Mouse (Mus musculus) monocyte, adult 5-6 weeks (primary cell): ENCODE data around the gene Tor3a. TPM values are rescaled to one million over a fixed set of nuclear protein-coding genes. Genes with fewer than 3 reads are reported as not detected.

Experiments
- ATAC-seq: fragments of 153-309, 156-312 bp; replicated peaks from 2 replicates; pipeline ENCODE4 v1.8.0; 2017; ENCODE audit warnings: mild to moderate bottlenecking; ENCODE audit not compliant: low TSS enrichment, insufficient number of reproducible peaks, severe bottlenecking, poor library complexity, low FRiP score
- total RNA-seq: library from RNA; stranded (forward); fragments of 200-1000, 200-491, 200-594 nt; gene quantifications from 3 replicates; pipeline ENCODE4 v1.2.3, GENCODE M21; 2017

The Tor3a gene
- total RNA-seq, 1 experiment from 2014 or later, result 17.1 TPM

DNA sequence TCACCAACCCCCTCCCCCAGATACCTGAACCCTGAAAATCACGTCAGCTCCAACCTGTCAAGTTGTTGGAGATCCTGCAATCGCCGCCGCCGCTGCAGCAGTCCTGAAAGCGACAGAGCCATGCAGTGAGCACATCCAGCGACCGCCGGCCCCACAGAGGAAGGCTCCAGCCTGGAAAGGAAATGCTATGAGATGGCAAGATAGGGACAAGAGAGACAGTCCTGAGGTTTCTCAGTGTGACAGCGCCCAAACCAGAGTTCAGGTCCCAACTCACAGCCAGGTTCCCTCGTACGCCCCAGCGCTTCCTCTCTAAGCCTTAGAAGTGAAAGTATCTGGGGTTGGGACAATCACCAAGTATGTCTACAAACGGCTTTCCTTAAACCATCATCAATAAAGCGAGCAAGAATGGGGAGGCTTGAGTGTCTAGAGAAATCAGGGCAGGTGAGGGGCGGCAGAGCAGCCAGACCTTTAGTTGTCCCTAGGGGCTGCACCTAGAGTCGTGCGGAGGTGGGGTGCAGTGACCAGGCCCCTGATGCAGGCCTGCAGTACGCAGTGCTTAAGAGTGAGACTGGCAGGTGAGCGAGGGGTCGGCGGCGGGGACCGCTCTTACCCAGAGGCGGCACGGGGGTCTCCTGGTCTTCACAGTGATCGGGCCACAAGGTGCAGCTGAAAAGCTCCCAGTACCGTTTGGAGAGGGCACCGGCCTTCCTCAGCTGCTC is 521 bp downstream of the Tor3a start:
- peak; percentile 10 for ATAC-seq

DNA sequence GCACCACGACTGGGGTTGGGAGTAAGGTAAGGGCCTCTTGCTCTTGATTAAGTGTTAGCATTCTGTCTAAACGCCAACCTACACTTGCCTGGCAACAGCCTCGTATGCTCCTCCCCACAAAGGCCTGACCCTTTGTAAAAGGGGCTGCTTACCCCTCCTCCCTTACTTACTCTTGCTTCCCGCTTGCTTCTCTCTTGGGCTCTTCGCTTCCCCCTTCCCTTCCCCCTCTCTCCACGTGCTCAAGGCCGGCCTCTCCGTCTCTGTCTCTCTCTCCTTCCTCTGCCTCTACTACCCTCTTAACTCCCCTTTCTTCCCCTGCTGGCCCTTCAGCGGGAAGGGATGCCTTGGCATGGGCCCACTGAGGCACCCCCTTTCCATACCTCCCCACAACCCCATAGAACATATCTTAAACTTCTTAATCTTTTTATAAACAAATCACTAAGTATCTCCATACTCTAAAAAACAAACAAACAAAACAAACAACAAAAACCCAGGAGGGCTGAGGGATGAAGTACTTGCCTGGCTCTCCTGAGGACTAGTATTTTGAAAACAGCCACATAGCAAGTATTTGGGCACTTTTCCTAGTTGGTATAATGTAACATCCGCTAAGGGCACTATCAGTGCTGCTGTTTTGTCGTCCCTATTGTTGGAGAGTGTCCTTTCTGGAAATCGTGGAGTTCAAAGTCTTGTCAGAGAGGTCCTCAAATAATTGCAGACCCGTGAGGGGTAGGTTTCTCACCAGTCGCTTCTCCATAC is 1.3 kb downstream of the Tor3a start:
- no peak for ATAC-seq

DNA sequence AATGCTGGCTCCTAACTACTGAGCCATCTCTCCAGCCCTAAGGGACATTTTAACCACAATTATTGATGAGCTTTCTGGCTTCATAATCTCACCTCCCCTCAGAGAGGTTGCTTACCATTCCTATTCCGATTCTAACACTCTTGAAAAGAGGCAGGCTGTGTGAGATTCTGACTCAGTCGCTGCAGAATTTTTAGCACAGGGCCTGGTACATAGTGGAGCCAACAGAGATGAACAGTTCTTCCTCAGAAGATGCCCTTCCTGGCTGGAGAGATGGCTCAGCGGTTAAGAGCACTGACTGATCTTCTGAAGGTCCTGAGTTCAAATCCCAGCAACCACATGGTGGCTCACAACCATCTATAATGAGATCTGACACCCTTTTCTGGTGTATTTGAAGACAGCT is 2.2 kb downstream of the Tor3a start:
- ATAC-seq, result no peak

DNA sequence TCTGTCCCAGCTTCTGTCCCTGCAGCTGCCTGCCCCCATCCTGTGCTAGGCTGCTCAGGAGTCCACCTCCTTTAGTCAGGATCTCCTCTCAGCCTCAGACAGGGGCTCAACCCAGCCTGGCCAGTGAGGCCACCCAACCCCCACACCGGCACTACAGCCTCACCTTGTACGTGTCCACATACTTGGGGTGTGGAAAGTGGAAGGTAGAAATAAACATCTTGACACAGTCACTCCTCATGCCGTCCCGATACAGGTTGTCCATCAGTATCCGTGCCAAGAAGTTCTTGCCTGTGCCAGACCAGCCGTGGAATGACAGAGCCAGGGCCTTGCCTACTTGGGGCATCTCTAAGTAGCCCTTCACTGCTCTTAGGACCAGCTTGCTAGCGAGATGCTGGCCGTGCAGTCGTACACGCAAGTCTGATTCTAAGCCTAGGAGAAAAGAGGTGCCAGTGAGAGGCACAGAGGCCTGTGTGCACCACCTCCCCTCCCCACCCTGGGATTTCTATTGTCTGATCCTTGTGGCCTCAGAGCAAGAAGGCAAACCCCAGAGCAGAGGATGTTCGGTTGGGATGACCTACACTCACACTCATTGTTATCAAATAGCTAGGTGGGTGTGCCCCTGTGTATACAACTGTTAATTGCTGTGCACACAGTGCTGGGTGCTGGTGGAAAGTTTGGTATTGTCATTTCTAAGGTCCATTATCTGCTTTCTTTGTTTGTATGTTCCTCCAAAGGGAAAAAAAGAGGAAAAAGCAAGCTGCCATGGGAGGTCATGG is 4.8 kb downstream of the Tor3a start:
- ATAC-seq, result no peak

DNA sequence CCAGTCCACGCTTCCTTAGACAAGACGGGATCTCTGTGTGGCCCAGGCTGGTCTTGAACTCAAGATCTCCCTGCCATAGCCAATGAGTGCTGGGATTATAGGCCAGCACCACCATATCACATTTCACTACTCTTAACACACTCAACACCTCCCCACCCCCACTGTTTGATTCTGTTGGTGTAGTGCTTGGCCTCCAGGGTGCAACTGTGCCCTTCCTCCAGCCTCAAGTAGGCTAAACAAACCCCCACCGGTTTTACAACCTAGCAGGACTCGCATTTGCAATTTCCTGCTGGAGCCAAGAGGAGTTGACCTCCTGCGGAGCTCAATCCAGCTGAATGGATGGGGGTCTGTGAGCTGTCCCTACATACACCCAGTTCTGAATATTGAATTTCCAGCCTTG is 5.6 kb downstream of the Tor3a start:
- ATAC-seq, result no peak

DNA sequence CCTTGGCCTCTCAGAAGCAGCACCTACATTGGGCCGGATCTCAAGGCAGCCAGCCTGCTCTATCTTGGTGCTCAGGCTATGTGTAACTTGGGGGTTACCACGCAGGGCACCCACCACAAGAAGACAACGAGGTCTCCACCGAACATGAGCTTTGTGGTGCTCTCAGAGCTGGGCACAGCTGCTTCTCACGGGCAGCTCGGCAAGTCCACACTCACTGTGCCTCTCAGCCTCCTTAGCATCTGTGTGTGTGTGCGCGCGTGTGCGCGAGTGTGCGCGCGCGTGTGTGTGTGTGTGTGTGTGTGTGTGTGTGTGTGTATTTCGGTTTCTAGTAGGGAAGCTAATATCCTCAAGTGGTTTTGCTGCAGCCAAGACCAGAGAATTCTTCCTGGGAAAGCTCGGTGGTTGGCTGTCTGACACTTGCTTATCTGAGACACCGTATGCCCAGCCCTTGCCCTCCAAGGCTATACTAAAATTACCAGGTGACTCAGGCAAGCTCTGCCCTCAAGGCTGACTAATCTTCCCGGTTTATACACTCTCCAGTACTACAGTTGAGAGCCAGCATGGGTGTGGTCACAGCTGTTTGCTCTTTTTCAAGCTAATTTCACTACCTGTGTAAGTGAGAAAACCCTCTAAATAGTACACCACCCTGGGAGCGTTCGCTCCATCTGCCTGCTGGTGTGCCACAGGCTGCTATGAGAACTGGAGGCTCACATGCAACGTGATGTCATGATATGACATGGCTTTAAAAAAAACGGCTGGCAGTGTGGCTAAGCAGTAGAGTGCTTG is 6.8 kb downstream of the Tor3a start:
- no peak for ATAC-seq

DNA sequence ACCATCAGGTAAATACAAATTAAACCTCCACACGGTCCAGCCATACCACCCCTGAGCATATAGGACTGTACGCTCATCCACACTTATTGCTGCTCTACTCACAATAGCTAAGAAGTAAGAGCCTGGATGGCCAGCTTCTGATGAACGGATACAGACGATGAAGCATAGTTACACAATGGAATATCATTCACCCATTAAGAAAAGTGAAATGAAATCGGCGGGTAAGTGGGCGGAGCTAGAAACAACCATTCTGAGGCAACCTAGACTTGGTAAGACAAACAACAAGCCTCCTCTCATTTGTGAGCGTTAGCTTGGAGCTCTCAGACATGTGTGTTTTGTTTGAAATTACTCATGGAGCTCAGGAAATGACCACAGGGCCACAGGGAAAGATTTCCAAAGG is 8.4 kb downstream of the Tor3a start:
- ATAC-seq, result no peak

DNA sequence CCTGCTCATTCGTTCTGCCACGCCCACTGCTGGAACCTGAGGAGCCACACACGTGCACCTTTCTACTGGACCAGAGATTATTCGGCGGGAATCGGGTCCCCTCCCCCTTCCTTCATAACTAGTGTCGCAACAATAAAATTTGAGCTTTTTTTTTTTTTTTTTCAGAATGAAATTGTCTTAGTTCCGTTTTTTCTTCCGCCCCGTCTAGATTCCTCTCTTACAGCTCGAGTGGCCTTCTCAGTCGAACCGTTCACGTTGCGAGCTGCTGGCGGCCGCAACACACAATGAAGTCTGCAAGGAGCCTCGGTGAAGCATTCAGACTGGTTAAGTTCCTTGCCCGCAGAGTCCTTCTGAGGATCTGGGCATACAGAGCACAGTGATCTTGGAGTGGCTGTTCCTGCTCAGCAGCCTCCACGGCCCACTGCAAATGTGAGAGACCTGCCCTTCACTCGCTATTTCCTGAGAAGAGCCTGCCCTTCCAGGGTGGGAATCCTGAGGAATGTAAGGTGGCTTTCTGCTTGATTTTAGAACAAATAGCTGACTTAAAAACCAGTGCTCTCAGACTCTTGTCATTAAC is 13.4 kb downstream of the Tor3a start:
- ATAC-seq, result 0 out of 2 replicates have a peak, but pooled peaks have one; percentile 33

DNA sequence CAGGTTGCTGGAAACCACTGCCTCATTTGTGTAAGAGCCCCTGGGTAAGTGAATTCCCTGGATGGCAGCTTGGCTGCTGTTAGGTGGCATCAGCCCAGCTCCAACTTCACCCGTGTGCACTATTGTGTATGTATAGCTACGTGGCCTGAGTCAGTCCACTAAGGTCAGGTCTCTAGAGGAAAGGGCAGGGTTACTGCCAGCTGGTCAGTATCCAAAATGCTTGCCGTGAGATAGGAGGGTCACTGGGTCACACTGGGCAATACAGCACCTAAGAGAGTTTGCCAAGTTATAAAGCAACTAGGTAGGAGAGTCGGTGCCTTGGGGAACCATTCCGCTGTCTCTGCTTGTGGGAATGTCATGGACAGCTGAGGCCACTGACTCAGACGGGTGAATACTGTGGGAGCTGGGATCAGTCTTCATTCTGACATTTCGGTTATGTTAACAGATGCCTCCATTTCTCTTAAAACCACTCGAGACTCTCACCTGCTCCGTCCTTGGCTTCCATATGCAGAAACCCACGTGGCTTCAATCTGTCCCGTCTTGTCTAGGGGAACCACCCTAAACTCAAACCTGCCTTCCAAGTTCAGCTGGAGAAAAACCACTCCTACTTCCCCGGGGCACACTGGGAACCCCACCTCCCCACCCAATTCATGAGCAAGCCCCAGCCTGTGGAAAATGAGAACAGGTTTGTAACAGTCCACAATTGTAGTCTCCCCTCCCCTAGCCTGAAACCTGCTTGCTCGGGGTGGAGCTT is 14.1 kb downstream of the Tor3a start:
- ATAC-seq, result no peak

DNA sequence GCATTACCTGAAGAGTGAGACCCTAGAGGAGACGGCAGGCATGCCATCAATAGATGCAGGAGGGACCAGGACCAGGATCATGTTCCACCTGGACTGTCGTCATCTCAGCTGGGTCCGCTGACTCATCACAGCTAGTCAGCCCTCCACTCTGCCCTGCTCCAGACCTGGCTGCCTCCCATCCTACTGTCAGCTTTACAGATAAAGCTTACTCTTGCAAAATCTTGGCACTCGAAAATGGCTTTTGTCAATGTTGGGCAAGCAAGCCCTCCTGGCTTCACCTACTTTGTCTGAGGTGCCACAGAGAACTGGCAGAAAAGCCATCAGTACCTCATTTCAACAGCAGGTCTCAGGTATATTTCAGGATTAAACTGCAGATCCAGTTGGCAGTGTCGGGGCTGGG is 15.5 kb downstream of the Tor3a start:
- ATAC-seq, result no peak

DNA sequence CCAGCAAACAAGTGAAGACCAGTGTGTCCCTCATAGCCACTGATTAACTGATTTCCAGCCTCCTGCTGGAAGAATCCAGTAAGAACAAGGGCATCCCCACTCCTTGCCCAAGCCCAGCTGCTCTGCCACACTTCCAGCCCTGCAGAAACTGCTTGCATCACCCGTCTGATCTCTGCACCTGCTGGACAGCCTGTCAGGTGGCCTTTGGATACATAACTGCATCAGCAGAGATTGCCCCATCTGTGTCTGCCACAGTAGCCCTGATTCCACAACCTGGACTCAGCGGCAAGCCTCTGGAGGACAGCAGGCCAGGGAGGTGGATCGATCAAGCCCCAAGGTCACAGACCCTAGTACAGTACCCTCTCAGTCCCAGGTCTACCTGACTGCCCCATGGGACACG is 16.6 kb downstream of the Tor3a start:
- no peak for ATAC-seq

DNA sequence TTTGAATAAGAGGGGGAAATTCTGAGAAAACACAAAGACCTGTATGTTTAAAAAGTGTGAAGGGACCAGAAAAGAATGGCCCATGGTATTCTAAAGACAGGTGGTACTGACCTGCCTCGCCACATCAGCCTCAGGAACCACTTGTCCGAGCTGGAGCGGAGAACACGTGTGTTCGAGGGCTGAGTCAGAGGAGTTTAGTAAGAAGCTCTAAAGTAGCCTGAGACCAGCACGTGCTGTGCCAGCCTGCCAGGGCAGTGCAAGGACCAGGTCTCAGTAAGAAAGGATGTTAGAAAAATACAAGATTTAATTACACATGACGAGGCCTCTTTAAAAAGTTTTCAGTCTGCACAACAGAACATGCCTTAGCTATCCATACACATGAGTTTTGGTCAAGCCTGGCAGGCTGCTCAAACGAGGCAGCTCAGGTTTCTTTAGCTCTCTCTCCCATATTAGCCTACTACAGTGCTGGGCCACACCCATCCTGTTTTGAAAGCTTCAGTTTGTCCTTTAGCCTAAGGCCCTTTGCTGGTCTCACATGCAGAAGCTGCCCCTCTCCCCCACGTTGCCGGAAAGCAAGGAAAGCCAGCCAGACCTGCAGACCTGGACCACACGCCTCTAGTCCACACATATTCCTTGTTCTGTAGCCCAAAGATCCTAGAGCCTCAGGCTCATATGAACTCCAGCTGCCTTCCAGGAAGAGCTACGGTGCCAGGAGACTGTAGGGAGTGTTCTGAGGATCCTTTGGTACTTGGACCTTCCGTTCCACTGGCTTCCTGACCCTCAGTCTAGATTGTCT is 19.2 kb downstream of the Tor3a start:
- ATAC-seq, result no peak

DNA sequence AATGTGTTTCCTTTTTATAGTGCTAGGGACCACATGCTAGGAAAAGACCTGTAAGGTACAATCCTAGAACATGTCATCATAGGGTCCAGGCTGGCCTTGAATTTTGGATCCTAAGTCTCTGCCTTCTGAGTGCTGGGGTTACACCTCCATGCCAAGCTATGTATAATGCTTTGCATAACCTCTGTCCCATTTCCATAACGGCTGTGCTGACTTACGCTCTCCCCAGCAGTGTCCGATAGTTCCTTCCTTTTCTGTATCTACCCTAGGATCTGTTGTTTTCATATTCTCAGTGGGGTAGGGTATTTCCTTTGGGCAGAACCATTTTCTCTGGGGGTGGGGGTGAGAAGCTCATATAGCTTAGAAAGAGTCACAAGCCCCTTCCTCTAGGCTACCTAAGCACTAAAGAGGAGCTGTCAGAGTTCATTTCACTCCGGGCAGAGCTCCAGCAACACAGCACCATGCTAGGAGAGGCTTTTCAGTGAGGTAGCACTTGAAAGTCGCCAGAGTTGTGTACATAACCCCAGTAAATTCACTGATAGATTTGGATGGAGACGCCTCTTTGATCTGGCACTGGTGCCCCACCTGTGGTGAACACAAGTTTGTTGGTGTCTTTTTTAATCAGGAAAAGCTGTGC is 21.9 kb downstream of the Tor3a start:
- ATAC-seq, result no peak

DNA sequence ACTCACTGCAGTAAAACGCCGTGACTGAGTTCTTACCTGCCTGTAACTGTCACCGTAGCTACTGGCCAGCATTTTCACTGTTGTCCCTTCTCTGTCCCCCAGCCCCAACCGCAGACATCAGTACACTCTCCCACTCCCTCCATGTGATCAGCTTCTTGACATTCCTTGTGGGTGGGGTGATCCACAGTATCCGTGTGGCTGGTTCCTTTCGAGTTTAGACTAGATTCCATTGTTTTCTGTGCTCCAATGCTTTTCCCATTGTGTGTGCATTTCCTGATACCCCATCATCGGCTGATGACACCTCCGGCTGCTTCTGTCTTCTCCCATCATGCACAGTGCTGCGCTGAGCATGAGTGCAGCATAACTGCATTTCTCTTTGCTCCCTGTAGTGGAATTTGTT is 23.5 kb downstream of the Tor3a start:
- ATAC-seq, result no peak

DNA sequence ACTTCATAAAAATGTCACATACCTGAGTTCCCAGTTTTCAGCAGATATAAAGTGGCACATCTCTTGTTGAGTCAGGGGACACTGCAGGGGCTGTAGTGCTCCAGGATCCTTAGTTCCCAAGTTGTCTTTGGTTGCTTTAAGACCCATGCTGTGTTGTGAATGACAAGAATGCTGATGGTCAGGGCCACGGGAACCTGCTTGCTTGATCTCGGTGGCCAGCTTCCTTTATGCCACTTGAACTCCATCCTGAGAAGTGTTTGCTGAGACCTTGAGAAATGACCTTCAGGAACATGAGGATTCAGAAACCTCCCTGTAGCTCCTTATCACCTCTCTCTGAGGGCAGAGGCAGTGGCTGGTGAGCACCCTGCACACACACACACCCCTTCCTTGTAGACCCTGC is 25.5 kb downstream of the Tor3a start:
- ATAC-seq, result no peak

DNA sequence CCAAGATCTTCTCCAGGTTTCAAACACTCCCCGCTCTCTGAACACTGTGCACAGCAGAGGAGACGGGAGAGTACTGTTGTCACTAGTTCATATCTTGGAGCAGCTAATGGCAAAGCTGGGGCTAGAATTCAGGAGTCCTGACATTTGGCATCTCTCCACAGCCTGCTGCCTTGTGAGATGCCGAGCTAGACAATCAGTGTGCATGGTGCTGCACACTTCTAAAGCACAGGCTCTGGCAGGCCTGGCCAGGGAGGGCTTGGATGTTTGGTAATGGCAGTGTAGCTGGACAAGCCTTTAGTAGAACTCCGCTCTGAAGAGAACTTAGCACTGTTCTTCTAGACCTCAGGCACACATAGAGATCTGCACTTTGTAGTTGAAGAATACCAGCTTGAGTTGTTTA is 28.2 kb downstream of the Tor3a start:
- ATAC-seq, result no peak
